Mouse (Mus musculus) T-helper 17 cell (primary cell): ENCODE data around the gene Adgra3.

Source experiments
- in situ Hi-C, 2 experiments: fragments of 300-600 bp; cut with MboI, MseI; formaldehyde crosslinking; loops; 1 replicate in 1 of 2; 2 replicates in 1 of 2; pipeline ENCODE4 v1.15.1; 2025; ENCODE audit warnings: high pct_unique_total_duplicates in 2 of 2

Adgra3 gene

DNA sequence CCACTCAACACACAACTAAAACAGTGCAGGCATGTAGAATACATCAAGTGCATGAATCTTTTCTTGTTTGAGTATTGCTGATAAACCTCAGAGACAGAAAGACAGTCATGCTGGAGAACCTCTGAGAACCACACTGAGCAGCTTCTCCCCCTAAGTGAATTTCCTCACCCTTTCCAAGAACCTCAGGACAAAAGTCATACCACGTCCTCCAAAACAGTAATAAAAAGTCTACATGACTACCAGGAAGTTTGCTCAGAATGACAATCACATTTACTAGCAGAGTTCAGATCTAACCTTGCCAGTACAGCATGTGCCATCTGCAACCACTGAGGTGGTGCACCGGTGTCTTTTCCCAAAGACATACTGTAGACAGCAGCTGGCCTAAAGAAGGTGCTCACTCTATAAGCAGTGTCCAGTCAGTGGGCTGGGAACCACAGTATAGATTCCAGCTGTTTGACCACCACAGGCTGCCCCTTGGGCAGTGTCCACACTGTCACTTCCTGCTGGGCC, 27.0 kb downstream of the Adgra3 start:
- in situ Hi-C loops, result no loop called here

DNA sequence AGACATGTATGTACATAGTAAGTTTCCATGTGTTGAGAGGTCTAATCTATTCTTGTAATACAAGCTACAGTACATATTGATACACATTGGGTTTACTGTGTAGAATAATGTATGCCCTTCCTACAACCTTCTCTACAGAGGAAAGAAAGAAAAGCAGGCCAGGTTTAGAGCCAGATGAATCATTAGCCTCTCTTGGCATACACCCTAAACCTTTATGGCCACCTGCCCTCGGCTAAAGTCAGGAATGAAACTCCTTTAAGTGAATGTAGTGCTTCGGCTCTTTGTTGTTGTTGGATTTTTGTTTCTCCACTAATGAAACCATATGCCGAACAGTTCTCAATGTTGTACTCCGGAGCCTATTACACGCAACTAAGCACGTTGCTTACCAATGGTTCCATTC, 27.5 kb downstream of the Adgra3 start:
- in situ Hi-C loops, result no loop called here

DNA sequence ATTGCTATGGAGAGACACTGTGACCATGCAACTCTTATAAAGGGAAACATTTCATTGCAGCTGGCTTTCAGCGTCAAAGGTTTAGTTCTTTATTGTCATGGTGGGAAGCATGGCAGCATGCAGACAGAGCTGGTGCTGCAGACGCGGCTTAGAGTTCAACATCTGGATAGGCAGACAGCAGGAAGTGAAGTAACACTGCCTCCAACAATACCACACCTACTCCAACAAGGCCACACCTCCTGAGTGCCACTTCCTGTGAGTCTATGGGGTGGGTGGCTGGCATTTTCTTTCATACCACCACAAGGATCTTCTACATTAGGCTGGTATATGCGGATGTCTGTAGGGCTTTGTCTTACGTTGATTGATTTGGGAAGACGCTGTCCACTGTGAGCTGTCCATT, 29.1 kb downstream of the Adgra3 start:
- in situ Hi-C loops, result no loop called here

DNA sequence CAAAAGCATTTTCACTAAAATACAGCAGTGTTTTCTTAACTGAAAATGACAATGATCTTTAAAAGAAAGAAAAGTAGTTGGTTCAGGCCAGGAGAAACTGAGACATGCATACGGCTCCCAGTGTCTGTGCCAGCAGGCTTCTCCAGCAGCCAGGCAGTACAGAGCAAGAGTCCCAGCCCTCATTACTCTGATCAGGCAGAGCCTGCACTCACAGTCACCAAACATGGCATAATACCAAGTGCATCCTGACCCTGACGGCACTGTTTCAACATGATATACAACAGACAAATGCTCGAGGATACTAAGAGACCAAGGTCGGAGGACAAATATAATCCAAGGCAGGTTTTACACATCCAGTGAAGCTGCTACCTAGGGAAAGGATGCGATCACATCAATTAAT, 31.2 kb downstream of the Adgra3 start:
- in situ Hi-C loops, result no loop called here

DNA sequence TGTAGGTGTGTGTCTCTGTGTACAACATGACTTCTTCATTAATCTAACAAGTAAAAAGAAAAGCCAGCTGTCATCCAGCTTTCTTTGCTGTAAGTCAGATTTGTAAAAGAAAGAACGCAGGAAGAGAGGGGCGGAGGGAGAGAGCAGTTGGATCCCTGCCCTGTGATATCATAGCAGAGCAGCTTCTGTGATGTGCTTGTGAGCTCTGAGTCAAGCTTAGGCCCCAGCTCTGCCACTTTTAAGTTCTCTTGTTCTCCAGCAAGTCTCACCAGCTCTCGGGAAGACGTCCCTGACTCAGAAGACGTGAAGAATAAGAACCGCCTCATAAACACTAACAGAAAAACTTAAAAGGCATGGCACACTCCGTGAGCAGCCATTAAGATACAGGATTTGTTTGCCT, 31.8 kb downstream of the Adgra3 start:
- in situ Hi-C loops, result no loop called here

DNA sequence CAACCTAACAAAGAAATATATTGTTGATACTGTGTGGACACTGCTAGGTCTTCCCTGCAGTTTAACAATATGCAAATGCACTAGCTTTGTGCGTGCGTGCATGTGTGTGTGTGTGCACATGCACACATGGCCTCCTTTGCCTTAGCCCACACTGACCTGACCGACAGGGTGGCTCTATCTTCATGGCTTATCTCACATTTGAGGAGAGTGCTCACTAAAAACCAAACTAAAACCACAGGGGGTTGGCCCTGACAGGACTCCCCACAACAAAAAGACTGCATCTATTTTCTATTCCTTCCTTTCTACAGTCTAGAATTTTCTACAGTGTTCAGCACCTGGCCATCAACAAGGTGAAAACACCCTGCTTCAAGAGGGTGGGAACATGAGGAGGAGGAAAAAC, 32.7 kb downstream of the Adgra3 start:
- in situ Hi-C loops, result no loop called here

DNA sequence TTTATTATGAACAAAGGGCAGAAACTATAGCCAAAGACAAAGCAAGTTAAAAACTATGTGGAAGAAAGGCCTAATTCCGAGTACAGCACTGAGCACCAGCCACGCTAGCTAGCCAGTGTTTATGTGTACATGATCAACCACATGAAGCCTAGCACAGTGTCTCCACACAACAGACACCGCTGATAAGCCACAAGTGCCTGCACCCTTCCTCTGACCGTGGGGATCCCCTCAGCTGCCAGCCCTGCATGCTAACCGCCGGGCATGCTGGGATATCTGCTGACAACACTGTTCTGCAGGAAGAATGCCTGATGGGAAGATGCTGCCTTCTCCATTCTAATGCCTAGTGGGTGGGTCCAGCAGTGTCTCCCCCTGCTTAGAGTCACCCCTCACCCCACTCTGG, 34.7 kb downstream of the Adgra3 start:
- in situ Hi-C loops, result no loop called here

DNA sequence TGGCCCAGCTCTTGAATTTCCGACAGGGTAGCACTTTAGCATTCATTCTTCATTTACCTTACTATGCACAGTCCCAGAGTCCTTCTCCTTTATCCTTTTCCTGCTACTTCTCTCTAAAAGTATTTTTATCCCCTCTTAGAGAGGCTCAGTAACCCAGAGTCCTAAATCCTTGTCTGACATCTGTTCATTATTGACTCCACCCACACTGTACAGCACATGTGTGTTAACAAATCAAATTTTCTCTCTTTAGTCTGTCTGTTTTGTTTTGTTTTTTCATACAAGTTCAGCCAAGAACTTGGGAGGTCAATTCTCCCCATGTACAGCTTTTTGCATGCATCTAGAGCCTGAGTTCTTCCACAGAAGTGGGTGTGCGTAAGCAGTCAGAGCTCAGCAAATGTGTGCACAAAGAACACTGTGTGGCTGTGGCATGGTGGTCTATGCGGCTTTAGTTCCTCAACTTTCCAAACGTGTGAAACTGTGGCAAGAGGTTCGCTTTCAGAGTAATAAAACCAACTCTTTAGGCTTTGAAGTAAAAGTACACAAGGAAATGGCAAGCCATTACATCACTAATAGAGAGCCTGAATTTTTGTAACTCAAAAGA, 42.7 kb downstream of the Adgra3 start:
- in situ Hi-C loops, result no loop called here

DNA sequence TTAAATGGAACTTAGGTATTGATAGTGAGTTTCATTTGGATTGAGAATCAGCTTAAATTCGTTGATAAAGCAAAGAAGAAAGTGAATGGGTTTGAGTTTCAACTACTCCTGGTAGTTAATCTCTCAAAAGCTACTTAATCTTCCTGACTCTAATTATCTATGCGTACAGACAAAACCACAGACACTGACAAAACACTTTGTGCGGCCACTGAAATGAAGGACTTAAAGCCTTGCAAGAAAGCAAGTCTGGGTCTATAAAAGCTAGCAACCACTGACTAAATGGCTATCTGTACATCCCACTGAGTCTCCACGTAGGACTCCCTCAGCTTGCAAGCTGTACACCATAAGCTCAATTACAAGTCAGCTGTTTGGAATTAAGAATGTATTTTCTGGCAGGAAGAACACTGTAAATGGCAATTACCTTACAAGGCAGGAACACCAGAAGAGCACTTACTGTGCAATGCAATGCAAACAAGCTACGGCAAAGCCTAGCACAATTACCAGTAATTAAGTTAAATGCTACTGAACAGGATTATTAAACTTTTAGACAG, 43.6 kb downstream of the Adgra3 start:
- in situ Hi-C loops, result no loop called here

DNA sequence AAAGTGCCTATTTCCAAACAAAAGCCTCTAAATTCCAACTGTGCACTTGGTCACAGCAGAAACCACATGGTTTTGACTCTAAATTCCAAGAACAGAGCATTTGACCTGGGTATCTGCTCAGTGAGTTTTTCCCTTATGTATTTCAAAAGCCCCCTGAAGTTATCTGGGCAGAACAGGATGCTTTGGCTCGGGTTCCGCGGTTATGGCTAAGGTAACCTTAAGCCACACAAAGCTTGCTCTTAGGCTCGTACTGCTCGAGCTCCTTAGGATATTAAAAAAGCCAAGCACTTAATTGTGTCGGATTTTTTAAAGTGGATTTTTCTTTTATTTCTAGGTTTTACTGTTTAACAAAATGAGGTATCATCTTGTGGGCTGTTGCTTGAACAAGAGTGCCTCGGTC, 44.1 kb downstream of the Adgra3 start:
- in situ Hi-C loops, result no loop called here

DNA sequence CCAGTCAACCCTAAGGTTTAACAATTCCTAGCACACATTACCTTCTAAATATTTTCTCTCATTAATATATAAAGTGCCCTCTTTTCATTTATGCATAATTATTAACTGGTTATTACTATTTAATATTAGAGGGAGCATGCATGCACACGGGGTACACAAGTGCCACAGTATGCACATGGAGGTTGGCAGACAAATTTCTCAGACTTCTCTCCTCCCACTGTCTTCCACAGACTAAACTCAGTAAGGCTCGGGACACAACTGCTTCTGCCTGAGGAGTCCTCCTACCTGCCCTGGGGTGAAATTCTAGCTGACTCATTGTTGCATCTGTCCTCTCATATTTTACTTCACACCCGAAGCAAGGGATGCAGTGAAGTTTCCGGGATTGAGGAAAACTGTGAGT, 44.8 kb downstream of the Adgra3 start:
- in situ Hi-C loops, result no loop called here

DNA sequence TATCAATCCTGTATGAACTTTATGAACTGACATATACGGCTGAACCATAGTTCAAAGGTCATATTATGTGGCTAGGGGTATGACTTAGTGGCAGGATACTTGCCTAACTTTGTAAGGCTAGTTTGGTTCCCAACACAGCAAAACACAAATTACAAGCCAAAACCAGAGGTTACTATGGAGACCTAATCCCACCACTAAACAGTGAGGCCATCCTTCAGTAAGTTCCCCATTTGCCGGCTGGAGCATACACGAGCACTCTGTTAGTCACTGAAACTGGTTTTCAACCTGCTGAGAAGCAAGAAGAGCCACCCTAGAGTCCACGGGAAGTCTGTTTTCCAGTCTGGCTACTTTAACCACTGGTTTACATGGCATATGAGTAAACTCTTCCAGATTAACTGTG, 50.0 kb downstream of the Adgra3 start:
- in situ Hi-C loops, result no loop called here

DNA sequence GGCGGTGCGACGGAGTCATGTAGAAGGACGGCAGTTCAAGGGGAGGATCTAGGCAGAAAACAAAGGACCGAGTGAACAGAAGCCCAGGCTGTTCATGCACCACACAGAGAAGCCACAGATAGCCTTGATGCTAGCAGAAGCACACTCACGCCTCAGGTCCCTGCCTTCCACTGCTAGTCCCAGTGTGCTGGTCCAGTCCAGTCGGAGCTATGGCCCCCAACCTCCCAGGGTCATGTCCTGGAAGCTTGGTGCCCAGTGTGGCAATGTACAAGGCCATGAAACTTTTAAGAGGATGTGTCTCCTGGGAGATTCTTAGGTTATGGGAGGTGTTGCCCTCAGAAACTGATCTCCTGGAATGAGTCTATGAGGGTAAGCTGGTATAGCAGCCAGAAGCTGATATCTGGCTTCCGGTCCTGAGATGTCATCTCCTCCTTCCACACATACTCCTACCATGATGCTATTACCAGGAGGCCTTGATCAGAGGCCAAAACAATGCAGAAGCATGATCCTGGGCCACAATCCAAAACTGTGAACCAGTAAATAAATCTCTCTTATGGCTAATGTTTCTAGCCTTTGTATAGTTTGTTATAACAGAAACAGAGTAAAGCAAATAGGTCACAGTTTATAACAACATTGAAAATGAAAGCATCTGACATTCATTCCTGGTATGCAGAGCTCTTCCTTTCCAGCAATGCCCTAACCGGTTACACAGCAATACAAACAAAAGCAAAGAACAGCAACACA, 51.7 kb downstream of the Adgra3 start:
- in situ Hi-C loops, result no loop called here

DNA sequence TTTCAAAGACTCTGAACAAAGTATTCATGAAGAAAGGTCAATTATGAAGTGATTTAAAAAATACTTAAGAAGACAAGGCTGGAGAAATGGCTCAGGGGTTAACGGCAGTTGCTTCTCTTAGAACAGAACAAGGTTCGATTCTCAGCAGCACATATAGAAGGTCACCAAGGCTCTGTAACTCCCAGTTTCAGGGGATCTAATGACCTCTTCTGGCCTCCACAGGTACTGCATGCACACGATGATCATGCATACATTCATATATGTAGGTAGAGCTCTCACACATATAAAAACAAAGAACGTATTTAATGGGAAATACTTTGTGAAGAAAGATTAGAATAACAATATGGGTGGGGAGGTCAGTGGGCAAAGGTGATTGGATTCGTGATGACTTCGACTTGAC, 56.5 kb downstream of the Adgra3 start:
- in situ Hi-C loops, result no loop called here

DNA sequence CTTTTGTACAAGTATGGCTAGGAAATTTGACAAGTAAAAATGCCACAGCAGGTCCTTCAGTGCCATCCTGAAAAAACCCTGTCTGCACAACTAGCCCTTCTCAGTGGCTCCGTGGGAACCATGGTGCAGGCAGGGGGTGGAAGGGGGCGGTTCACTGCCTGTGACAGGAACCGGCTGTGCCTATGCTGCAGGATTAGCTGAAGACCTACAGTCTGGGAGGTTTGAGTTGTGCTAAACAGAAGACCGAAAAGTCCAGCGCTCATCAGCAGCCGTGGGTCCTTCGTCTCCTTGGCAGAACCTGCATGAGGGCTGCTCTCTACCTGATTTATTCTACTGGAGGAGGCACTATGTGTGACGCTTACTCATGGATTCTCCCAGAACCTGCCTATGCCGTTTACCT, 59.0 kb downstream of the Adgra3 start:
- in situ Hi-C loops, result no loop called here

DNA sequence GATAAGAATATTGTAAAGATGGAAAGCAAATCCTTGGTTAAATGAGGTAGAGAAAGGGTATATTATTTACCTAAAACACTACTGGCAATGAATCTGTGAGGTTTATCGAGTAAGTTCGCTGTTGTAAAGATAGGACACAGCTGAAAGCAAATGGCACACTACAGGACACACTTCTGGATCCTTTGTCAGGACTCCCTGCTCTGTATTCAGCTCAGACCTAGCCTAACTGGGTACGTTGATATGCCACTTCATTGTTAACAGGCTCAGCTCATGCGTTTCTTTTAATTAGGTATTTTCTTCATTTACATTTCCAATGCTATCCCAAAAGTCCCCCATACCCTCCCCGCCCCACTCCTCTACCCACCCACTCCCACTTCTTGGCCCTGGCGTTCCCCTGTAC, 61.8 kb downstream of the Adgra3 start:
- in situ Hi-C loops, result no loop called here

DNA sequence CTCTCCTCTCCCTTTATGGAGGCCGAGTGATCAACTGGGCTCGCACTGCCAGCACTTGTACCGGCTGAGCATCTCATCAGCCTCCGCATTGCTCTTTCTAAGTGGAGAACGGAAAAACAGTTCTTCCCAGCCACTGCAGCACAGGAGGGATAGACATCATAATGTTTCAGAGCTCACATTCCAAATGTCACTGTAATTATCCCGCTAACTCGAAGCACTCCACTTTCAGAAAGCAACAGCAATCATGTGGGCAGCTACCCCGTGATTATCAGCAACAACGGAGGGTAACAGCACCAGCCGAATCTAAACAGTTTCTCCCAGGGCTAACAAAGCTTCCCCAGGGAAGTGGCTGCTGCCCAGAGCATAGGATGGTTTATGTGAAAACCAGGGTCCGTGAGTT, 62.3 kb downstream of the Adgra3 start:
- in situ Hi-C loops, result no loop called here

DNA sequence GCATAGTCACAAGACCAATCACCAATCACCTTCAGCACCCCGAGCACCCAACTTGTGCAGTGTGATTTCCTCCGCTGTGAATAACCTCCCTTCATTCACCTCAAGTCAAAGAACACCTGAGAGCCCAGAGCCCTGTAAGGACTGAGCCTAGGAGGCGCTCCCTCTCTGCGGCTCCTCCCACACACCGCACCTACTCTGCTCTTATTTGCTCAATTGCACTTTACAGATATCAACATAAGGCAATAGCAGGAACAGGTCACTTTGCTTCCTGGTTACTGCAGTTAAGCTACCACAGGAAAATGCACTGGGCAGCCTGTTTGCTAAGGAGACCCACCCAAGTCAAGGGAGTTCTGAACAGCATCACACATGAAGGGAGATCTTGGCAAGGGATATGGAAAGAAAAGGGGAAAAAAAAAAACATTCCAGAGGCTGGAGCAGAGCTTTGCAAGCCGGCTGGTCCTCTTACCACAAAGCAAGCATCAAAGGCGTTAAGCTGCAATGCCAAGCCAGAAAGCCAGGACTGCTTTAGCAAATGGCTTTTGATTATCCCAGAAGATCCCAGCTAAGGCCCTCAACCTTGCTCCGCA, 68.0 kb downstream of the Adgra3 start:
- in situ Hi-C loops, result no loop called here

DNA sequence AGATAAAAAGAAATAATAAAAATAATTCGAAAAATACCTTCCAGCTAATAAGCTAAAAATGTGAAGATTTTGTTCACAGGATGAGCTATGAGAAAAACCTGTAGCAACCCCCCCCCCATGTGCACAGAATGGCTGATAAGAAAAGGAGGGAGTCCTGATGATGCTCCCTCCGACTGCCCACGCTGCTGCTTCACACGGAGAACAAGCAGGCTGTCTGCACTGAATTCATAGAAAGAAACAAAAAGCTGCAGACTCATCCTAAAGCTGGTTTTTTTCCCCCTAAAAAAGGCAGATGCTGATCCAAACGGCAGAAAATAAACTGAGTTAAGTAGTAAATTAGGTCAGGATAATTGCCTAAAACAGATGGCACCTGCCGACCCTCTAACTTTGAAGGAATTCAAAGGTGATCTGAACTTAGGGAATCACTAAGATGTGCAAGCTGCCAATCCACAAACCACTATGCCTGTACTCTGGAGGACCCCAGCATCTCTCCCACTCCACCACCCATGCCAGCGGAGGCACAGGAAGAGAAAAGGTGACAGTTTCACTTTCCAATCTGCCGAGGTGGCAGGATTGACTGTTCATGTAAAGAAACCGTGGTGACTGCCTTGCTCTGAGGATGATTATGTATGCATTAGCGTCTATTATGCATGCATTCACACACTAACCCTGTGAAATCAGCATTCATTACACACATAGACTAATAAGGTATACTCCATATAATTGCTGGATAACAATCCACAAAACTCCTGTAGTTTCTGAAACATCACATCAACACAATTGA, 70.6 kb downstream of the Adgra3 start:
- in situ Hi-C loops, result no loop called here

DNA sequence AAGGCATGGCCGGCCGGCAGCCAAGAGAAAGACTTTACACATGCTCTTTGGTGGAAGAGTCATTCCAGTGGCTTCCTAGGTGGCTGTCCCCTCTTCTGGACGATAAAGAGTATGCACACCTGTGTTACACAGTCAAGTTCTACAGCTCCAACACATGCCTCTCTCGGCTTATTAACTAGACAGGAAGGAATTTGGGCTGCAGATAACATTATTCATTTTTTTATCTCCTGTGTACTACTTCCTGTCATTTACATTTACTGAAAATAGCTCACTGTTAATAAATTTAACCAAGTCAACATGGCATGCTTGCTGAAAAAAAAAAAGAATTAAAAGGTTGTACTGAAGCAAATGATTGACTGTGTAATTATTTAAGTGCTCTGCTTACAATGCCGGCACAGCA, 78.1 kb downstream of the Adgra3 start:
- in situ Hi-C loops, result no loop called here

DNA sequence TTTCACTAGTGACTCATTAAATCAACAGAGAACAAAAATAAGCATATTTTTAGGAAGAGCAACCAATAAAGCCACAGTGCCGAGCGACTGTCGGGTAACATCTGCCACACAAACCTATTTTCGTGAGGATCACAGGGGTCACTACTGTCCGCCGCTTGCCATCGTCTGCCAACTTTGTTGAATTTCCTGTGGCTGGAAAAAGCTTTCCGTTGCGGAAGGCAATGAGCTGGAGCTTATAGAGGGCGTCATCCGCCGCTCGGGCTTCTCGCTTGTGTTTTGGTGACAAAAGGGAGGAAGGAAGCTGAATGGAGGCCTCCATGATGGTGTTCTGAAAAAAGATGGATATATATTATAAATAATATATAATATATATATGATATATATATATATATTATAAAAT, 79.6 kb downstream of the Adgra3 start:
- in situ Hi-C loops, result no loop called here

DNA sequence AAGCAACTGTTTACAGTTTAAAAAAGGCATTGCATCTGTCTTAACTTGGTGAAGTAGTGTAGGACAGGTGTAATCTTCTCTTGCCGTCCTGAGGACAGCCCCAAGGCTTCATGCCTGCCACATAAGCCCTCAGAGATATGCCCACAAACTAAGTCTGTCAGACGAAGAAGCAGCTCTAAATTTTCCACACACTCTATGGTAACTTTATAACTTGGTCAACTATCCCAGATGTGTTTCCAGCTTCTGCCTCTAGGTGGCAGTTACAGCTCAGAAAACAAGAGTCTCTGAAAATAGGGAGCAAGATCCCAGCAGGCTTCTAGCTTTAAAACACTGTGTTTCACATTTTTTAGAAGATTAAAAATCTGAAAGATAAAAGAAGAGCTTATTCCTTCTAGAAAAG, 82.8 kb downstream of the Adgra3 start:
- in situ Hi-C loops, result no loop called here
